Mouse (Mus musculus) heart, adult 2 months (tissue): ENCODE measurements around the gene Larp6. TPM values are rescaled to one million over a fixed set of nuclear protein-coding genes. Genes with fewer than 3 reads are reported as not detected.

Experiments used
- DNase-seq, 2 experiments: peaks; one replicate each; pipeline ENCODE4 v3.0.0; 2021
- H3K27ac ChIP-seq: fragments of 200-600 bp; 2 replicates; pipeline ENCODE4 v1.8.1; 2022
- H3K27me3 ChIP-seq: fragments of 200-500 bp; 2 replicates; pipeline ENCODE4 v1.6.1; 2012; ENCODE audit warnings: mild to moderate bottlenecking, low read length, inconsistent platforms, mixed read lengths; ENCODE audit not compliant: control insufficient read depth, insufficient read depth
- H3K36me3 ChIP-seq: fragments of 200-500 bp; 2 replicates; pipeline ENCODE4 v1.6.1; 2012; ENCODE audit warnings: low read length, inconsistent platforms; ENCODE audit not compliant: control insufficient read depth, insufficient read depth
- H3K4me1 ChIP-seq: fragments of 200-500 bp; 2 replicates; pipeline ENCODE4 v1.6.1; 2011; ENCODE audit warnings: low read length; ENCODE audit not compliant: control insufficient read depth, insufficient read depth
- H3K4me3 ChIP-seq: fragments of 200-600 bp; 2 replicates; pipeline ENCODE4 v1.8.1; 2022
- H3K79me2 ChIP-seq: fragments of 200-500 bp; replicated peaks from 2 replicates; pipeline ENCODE4 v1.6.1; 2012; ENCODE audit warnings: mild to moderate bottlenecking, inconsistent platforms, low read length, moderate library complexity, mixed read lengths; ENCODE audit not compliant: control insufficient read depth, insufficient read depth
- H3K9ac ChIP-seq: fragments of 200-500 bp; 2 replicates; pipeline ENCODE4 v1.6.1; 2012; ENCODE audit warnings: low read depth, mild to moderate bottlenecking, control low read depth, inconsistent platforms, low read length, mixed read lengths
- CTCF ChIP-seq: fragments of 200-600 bp; IDR thresholded peaks from 2 replicates; pipeline ENCODE4 v1.8.1; 2022; ENCODE audit warnings: antibody characterized with exemption, mild to moderate bottlenecking, moderate library complexity
- EP300 ChIP-seq: fragments of 200-500 bp; IDR thresholded peaks from 2 replicates; pipeline ENCODE4 v1.6.1; 2011; ENCODE audit warnings: low read depth, low read length, control low read depth; ENCODE audit not compliant: insufficient read depth
- POLR2A ChIP-seq: fragments of 200-500 bp; IDR thresholded peaks from 2 replicates; pipeline ENCODE4 v1.6.1; 2011; ENCODE audit warnings: mild to moderate bottlenecking, low read depth, low read length, control low read depth; ENCODE audit not compliant: insufficient read depth
- WGBS: fragments of 180-500 bp; shearing (Covaris S2); methylation state at CpG from one replicate; pipeline ENCODE4 v1.1.7; 2018; 5-methylcytosine and 5-hydroxymethylcytosine counted together
- intact Hi-C: fragments of 180-260 bp; cut with DNase I; formaldehyde crosslinking; loops from one replicate; pipeline ENCODE4 v1.15.1; 2025
- polyA plus RNA-seq: library from polyadenylated mRNA; depleted of rRNA; stranded (reverse); fragments of >200 nt; gene quantifications from 2 replicates; pipeline ENCODE4 v1.2.3, GENCODE M21; 2012
- total RNA-seq, 2 experiments: library from RNA; stranded (reverse); gene quantifications; 2 replicates each; pipeline ENCODE4 v1.2.3; 2021

The Larp6 gene
- total and polyA plus RNA-seq, 3 experiments, result 0.94 to 1.9 (median 1.7) TPM

DNA sequence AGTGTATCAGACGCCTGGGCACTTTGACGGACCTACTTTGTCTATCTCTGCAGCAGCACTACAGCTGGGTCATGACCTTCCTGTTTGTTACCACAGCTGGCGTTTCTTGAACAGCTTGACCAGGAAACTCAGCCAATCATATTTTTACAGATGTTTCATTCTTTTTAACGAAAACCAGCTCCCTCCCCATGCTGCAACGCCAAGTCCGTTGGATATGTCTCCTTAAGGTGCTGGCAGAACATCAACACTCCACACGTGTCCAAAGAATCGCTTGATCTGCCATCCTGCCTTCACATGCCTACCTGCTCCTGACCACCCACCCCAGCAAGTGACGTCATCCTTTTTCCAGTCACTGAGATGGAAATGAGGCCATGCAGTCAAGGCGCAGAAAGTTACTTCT, 28.6 kb downstream of the Larp6 start:
- 32% methylated on average over 10 of the region's 10 CpGs for WGBS

GRCm38 (mm10) chr9:60742516-60742915, 29.7 kb downstream of the Larp6 start:
- Histone ChIP-seq H3K36me3 (no peaks in the 10 kb centered on the region), H3K79me2 (no peaks in the 10 kb centered on the region), H3K4me3 (no peak overlapping the region; the same call in 1 of the 2 replicates), H3K9ac (no peak overlapping the region), H3K27ac (peak overlapping the region; percentile 47), H3K27me3 (no peaks in the 10 kb centered on the region), H3K4me1 (peaks cover 15% of the 10 kb centered on the region)
- peak; percentile 64 to 68 for DNase-seq
- WGBS, result 50% methylated on average over 9 of the region's 9 CpGs
- intact Hi-C loops, result no loop called here
- TF ChIP-seq CTCF, result peak; percentile 28; the same call in 1 of the 2 replicates
- no peak for TF ChIP-seq POLR2A

More for the DNA sequence above, 28.6 kb downstream of the Larp6 start:
- Histone ChIP-seq H3K27ac (peak overlapping the region; percentile 15), H3K9ac (no peak overlapping the region), H3K36me3 (no peaks in the 10 kb centered on the region), H3K79me2 (no peaks in the 10 kb centered on the region), H3K4me1 (peaks cover 15% of the 10 kb centered on the region), H3K4me3 (no peak overlapping the region), H3K27me3 (no peaks in the 10 kb centered on the region)
- intact Hi-C loops, result no loop called here
- DNase-seq, result peak; percentile 50 to 57
- TF ChIP-seq EP300 (peak; percentile 71), CTCF (no peak)

DNA sequence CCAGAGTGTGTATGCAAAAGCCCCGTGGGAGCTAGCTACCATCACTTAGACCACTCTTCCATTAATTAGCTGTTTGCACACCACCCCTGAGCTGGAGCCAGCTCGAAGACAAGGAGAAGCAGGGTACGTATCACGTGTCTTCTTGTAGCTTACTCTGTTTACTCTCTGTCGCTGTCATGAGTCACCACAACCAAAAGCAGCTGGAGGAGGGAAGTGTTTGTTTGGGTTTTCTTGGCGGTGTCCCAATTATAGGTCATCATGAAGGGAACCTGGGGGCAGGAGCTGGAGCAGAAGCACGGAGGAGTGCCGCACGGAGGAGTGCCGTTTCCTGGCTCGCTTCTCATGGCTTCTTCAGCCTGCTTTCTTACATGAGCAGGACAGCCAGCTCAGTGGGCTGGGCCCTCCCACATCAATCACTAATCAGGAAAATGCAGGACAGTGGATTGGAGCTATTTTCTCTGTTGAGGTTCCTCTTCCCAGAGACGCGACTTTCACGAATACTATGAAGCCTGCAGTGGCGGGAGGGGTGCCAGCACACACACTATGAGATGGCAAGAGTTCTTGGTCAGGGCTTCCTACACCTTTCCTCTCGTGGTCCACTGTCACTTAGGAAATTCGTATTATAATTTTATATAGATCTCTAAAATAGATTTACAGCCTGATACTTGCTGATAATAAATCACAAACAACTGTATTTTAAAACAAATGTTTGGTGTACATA, 30.6 kb downstream of the Larp6 start:
- H3K27me3 ChIP-seq, result no peaks in the 10 kb centered on the region
- peaks cover 15% of the 10 kb centered on the region for H3K4me1 ChIP-seq
- intact Hi-C loops, result no loop called here
- peak overlapping the region; percentile 24 for H3K9ac ChIP-seq
- DNase-seq, result peak; percentile 65 to 76
- 18% methylated on average over 17 of the region's 17 CpGs for WGBS
- peak overlapping the region; percentile 30; the same call in 1 of the 2 replicates for H3K4me3 ChIP-seq
- no peak for TF ChIP-seq EP300
- no peak for TF ChIP-seq CTCF
- TF ChIP-seq POLR2A, result no peak
- H3K27ac ChIP-seq, result peak overlapping the region; percentile 47
- H3K79me2 ChIP-seq, result no peaks in the 10 kb centered on the region
- no peaks in the 10 kb centered on the region for H3K36me3 ChIP-seq

DNA sequence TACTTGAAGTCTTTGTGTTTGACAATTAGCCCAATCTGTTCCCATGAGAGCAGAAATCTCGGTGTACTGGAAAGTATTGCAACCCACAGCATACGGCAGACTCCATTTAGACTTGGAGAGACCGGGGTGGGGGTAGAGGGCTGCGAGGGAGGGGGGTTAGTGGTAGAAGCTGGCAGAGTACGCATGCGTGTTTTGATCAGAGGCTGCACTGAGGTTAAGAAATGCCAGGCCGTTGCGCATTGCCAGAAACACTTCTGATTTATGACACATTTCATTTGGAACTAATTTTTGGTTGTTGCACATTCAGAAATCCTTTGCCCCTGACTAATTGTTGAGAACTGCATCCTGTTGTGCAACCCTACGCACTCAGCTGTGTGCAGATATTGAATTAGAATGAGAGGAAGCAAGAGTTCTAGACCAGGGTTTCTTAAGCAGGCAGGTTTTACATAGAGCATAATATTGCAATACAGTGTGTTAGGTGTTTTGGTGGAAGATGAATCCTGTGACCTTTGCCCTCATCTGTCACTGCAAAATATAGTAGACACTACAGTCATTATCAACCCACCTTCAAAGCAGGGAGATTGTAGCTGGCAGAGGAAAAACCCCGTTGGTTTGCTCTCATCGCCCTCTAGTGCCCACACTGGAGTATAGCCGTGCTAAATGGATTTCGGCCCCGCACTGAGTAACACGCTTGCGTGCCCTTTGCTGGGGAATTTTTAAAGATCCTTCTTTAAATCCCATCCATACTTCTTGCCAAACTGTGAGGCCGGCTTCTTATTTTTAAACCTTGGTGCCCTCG, 31.6 kb downstream of the Larp6 start:
- intact Hi-C loops, result loop anchor here (1.0 to 2.0 kb wide), 2 partner anchors 26 to 500 kb away; no protein-coding TSS in a partner anchor
- peak overlapping the region; percentile 47; the same call in 1 of the 2 replicates for H3K27ac ChIP-seq
- no peak overlapping the region for H3K9ac ChIP-seq
- TF ChIP-seq EP300 (0 out of 2 replicates have a peak, but pooled peaks have one; percentile 63), POLR2A (no peak), CTCF (peak; percentile 92)
- H3K4me1 ChIP-seq, result peaks cover 15% of the 10 kb centered on the region
- 30% methylated on average over 18 of the region's 18 CpGs for whole genome bisulfite sequencing
- no peaks in the 10 kb centered on the region for H3K79me2 ChIP-seq
- H3K27me3 ChIP-seq, result no peaks in the 10 kb centered on the region
- H3K4me3 ChIP-seq, result no peak overlapping the region
- H3K36me3 ChIP-seq, result no peaks in the 10 kb centered on the region
- DNase-seq, result peak; percentile 64 to 65

GRCm38 (mm10) chr9:60744971-60745370, 32.2 kb downstream of the Larp6 start:
- Histone ChIP-seq H3K4me1 (peaks cover 15% of the 10 kb centered on the region), H3K4me3 (no peak overlapping the region), H3K27me3 (no peaks in the 10 kb centered on the region), H3K27ac (peak overlapping the region; percentile 47; the same call in 1 of the 2 replicates), H3K36me3 (no peaks in the 10 kb centered on the region), H3K79me2 (no peaks in the 10 kb centered on the region), H3K9ac (no peak overlapping the region)
- DNase-seq, result no peak
- intact Hi-C loops, result loop anchor here (1.0 to 2.0 kb wide), 2 partner anchors 27 to 500 kb away; no protein-coding TSS in a partner anchor
- WGBS, result 46% methylated on average over 4 of the region's 4 CpGs
- TF ChIP-seq POLR2A (no peak), EP300 (no peak)

DNA sequence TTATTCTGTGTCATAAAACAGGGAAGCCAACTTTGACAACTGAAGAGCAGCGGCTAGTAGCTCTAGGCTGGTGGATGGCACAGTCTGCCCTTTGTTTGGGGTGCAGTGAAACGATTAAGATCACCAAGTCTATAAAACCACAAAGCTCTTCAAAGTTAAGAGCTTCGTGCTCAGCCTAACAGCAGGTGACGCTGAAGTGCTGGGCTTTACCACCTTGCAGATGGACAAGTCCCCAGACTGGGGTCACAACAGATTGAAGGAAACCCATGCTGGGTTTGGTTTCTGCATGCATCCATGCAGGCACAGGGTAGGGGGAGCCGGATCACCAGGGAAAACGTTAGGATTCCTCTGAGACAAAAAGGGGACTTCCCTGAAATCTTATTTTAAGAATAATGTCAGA, 33.8 kb downstream of the Larp6 start:
- Histone ChIP-seq H3K27ac (no peak overlapping the region), H3K36me3 (no peaks in the 10 kb centered on the region), H3K79me2 (no peaks in the 10 kb centered on the region), H3K4me3 (no peak overlapping the region), H3K4me1 (peaks cover 10% of the 10 kb centered on the region), H3K27me3 (no peaks in the 10 kb centered on the region), H3K9ac (no peak overlapping the region)
- intact Hi-C loops, result no loop called here
- DNase-seq, result no peak
- TF ChIP-seq POLR2A, result no peak
- TF ChIP-seq CTCF, result no peak
- TF ChIP-seq EP300, result no peak
- WGBS, result 65% methylated on average over 6 of the region's 6 CpGs
